Mouse (Mus musculus): Measurements from ENCODE around the gene Arpc1b. TPM values are rescaled to one million over a fixed set of nuclear protein-coding genes. Genes with fewer than 3 reads are reported as not detected.

The Arpc1b gene
- polyA plus RNA-seq, 1 experiment from 2014 or later = 49.3 TPM

GRCm38 (mm10) chr5:145104328-145104727 is 9.7 kb upstream of the Arpc1b start:
- no peaks in the 10 kb centered on the region for H3K9me3 ChIP-seq (ENCODE audit: control insufficient read depth, low read length)
- no peak overlapping the region for H3K4me2 ChIP-seq (replicated peaks; ENCODE audit: low read depth, low read length)
- 84% methylated on average over 9 of the region's 9 CpGs for WGBS
- no peak overlapping the region for H3K4me3 ChIP-seq (ENCODE audit: low read depth, low read length)
- no peaks in the 10 kb centered on the region for H3K4me1 ChIP-seq (replicated peaks; ENCODE audit: control insufficient read depth, insufficient read depth, low read length)
- H3K27ac ChIP-seq (ENCODE audit: low read depth, low read length) = no peak overlapping the region
- no peak overlapping the region for H3K9ac ChIP-seq (ENCODE audit: low read depth, low read length)
- no peaks in the 10 kb centered on the region for H3K27me3 ChIP-seq (ENCODE audit: control insufficient read depth, insufficient read depth, low read length)
- ATAC-seq (ENCODE audit: low FRiP score) (no peak), DNase-seq (ENCODE audit: low spot score) (no peak)
- peaks cover 18% of the 10 kb centered on the region for H3K36me3 ChIP-seq (ENCODE audit: control insufficient read depth, insufficient read depth, low read length)

GRCm38 (mm10) chr5:145105694-145106275 is 8.2 kb upstream of the Arpc1b start:
- no peak overlapping the region for H3K27ac ChIP-seq (ENCODE audit: low read depth, low read length)
- H3K36me3 ChIP-seq (ENCODE audit: control insufficient read depth, insufficient read depth, low read length) = peaks cover 14% of the 10 kb centered on the region
- H3K27me3 ChIP-seq (ENCODE audit: control insufficient read depth, insufficient read depth, low read length) = no peaks in the 10 kb centered on the region
- H3K4me3 ChIP-seq (ENCODE audit: low read depth, low read length) = no peak overlapping the region
- no peaks in the 10 kb centered on the region for H3K9me3 ChIP-seq (ENCODE audit: control insufficient read depth, low read length)
- no peak overlapping the region for H3K9ac ChIP-seq (ENCODE audit: low read depth, low read length)
- DNase-seq (ENCODE audit: low spot score) (no peak), ATAC-seq (ENCODE audit: low FRiP score) (no peak)
- H3K4me2 ChIP-seq (replicated peaks; ENCODE audit: low read depth, low read length) = no peak overlapping the region
- WGBS = 93% methylated on average over 9 of the region's 9 CpGs
- no peaks in the 10 kb centered on the region for H3K4me1 ChIP-seq (replicated peaks; ENCODE audit: control insufficient read depth, insufficient read depth, low read length)

- no peaks in the 10 kb centered on the region for H3K4me1 ChIP-seq (replicated peaks; ENCODE audit: control insufficient read depth, insufficient read depth, low read length)
- no peak overlapping the region for H3K27ac ChIP-seq (ENCODE audit: low read depth, low read length)
- no peak overlapping the region for H3K9ac ChIP-seq (ENCODE audit: low read depth, low read length)
- DNase-seq (ENCODE audit: low spot score) = no peak
- H3K36me3 ChIP-seq (ENCODE audit: control insufficient read depth, insufficient read depth, low read length) = peaks cover 3% of the 10 kb centered on the region
- ATAC-seq (ENCODE audit: low FRiP score) = no peak
- WGBS = 90% methylated on average over 6 of the region's 6 CpGs
- H3K4me3 ChIP-seq (ENCODE audit: low read depth, low read length) = no peak overlapping the region
- peaks cover 6% of the 10 kb centered on the region for H3K27me3 ChIP-seq (ENCODE audit: control insufficient read depth, insufficient read depth, low read length)
- H3K9me3 ChIP-seq (ENCODE audit: control insufficient read depth, low read length) = no peaks in the 10 kb centered on the region
- H3K4me2 ChIP-seq (replicated peaks; ENCODE audit: low read depth, low read length) = no peak overlapping the region
Observed at GRCm38 (mm10) chr5:145110401-145110800, 3.6 kb upstream of the Arpc1b start.

- WGBS = 81% methylated on average over 8 of the region's 8 CpGs
- Histone ChIP-seq H3K27me3 (ENCODE audit: control insufficient read depth, insufficient read depth, low read length) (peaks cover 6% of the 10 kb centered on the region), H3K4me2 (replicated peaks; ENCODE audit: low read depth, low read length) (no peak overlapping the region), H3K9ac (ENCODE audit: low read depth, low read length) (no peak overlapping the region), H3K4me3 (ENCODE audit: low read depth, low read length) (no peak overlapping the region), H3K36me3 (ENCODE audit: control insufficient read depth, insufficient read depth, low read length) (no peaks in the 10 kb centered on the region), H3K27ac (ENCODE audit: low read depth, low read length) (no peak overlapping the region), H3K9me3 (ENCODE audit: control insufficient read depth, low read length) (no peaks in the 10 kb centered on the region), H3K4me1 (replicated peaks; ENCODE audit: control insufficient read depth, insufficient read depth, low read length) (no peaks in the 10 kb centered on the region)
- DNase-seq (ENCODE audit: low spot score) = no peak
- no peak for ATAC-seq (ENCODE audit: low FRiP score)
Observed at GRCm38 (mm10) chr5:145112566-145112965, 1.4 kb upstream of the Arpc1b start.

- Histone ChIP-seq H3K27me3 (ENCODE audit: control insufficient read depth, insufficient read depth, low read length) (peaks cover 6% of the 10 kb centered on the region), H3K36me3 (ENCODE audit: control insufficient read depth, insufficient read depth, low read length) (no peaks in the 10 kb centered on the region), H3K4me3 (ENCODE audit: low read depth, low read length) (no peak overlapping the region), H3K4me1 (replicated peaks; ENCODE audit: control insufficient read depth, insufficient read depth, low read length) (no peaks in the 10 kb centered on the region), H3K9me3 (ENCODE audit: control insufficient read depth, low read length) (no peaks in the 10 kb centered on the region), H3K4me2 (replicated peaks; ENCODE audit: low read depth, low read length) (no peak overlapping the region), H3K9ac (ENCODE audit: low read depth, low read length) (no peak overlapping the region), H3K27ac (ENCODE audit: low read depth, low read length) (no peak overlapping the region)
- ATAC-seq (ENCODE audit: low FRiP score) (no peak), DNase-seq (ENCODE audit: low spot score) (no peak)
- 54% methylated on average over 2 of the region's 2 CpGs for WGBS
Observed at GRCm38 (mm10) chr5:145113416-145113815, 599 bp upstream of the Arpc1b start.

- H3K4me2 ChIP-seq (replicated peaks; ENCODE audit: low read depth, low read length) = peak overlapping the region; percentile 45
- no peak overlapping the region for H3K27ac ChIP-seq (ENCODE audit: low read depth, low read length)
- 19% methylated on average over 40 of the region's 40 CpGs for WGBS
- peak overlapping the region; percentile 38 for H3K4me3 ChIP-seq (ENCODE audit: low read depth, low read length)
- peaks cover 6% of the 10 kb centered on the region for H3K27me3 ChIP-seq (ENCODE audit: control insufficient read depth, insufficient read depth, low read length)
- ATAC-seq (ENCODE audit: low FRiP score) = no peak
- no peaks in the 10 kb centered on the region for H3K36me3 ChIP-seq (ENCODE audit: control insufficient read depth, insufficient read depth, low read length)
- H3K4me1 ChIP-seq (replicated peaks; ENCODE audit: control insufficient read depth, insufficient read depth, low read length) = no peaks in the 10 kb centered on the region
- peak; percentile 39 for DNase-seq (ENCODE audit: low spot score)
- no peaks in the 10 kb centered on the region for H3K9me3 ChIP-seq (ENCODE audit: control insufficient read depth, low read length)
- peak overlapping the region; percentile 42; the same call in 1 of the 2 replicates for H3K9ac ChIP-seq (ENCODE audit: low read depth, low read length)
Observed at GRCm38 (mm10) chr5:145114606-145115473, 825 bp downstream of the Arpc1b start.

- 93% methylated on average over 5 of the region's 5 CpGs for WGBS
Observed at GRCm38 (mm10) chr5:145115736-145116135, 1.7 kb downstream of the Arpc1b start.

GRCm38 (mm10) chr5:145116316-145116715 is 2.3 kb downstream of the Arpc1b start:
- Histone ChIP-seq H3K36me3 (ENCODE audit: control insufficient read depth, insufficient read depth, low read length) (no peaks in the 10 kb centered on the region), H3K4me3 (ENCODE audit: low read depth, low read length) (no peak overlapping the region), H3K9ac (ENCODE audit: low read depth, low read length) (no peak overlapping the region), H3K4me2 (replicated peaks; ENCODE audit: low read depth, low read length) (no peak overlapping the region), H3K27me3 (ENCODE audit: control insufficient read depth, insufficient read depth, low read length) (peaks cover 6% of the 10 kb centered on the region), H3K27ac (ENCODE audit: low read depth, low read length) (no peak overlapping the region), H3K4me1 (replicated peaks; ENCODE audit: control insufficient read depth, insufficient read depth, low read length) (no peaks in the 10 kb centered on the region), H3K9me3 (ENCODE audit: control insufficient read depth, low read length) (no peaks in the 10 kb centered on the region)
- DNase-seq (ENCODE audit: low spot score) (no peak), ATAC-seq (ENCODE audit: low FRiP score) (no peak)
- 56% methylated on average over 4 of the region's 4 CpGs for WGBS

More at GRCm38 (mm10) chr5:145115736-145116135, 1.7 kb downstream of the Arpc1b start:
- Histone ChIP-seq H3K9ac (ENCODE audit: low read depth, low read length) (no peak overlapping the region), H3K36me3 (ENCODE audit: control insufficient read depth, insufficient read depth, low read length) (no peaks in the 10 kb centered on the region), H3K4me3 (ENCODE audit: low read depth, low read length) (no peak overlapping the region), H3K4me1 (replicated peaks; ENCODE audit: control insufficient read depth, insufficient read depth, low read length) (no peaks in the 10 kb centered on the region), H3K27me3 (ENCODE audit: control insufficient read depth, insufficient read depth, low read length) (peaks cover 6% of the 10 kb centered on the region), H3K27ac (ENCODE audit: low read depth, low read length) (no peak overlapping the region), H3K4me2 (replicated peaks; ENCODE audit: low read depth, low read length) (no peak overlapping the region), H3K9me3 (ENCODE audit: control insufficient read depth, low read length) (no peaks in the 10 kb centered on the region)
- no peak for ATAC-seq (ENCODE audit: low FRiP score)
- DNase-seq (ENCODE audit: low spot score) = no peak

- Histone ChIP-seq H3K27me3 (ENCODE audit: control insufficient read depth, insufficient read depth, low read length) (peaks cover 6% of the 10 kb centered on the region), H3K36me3 (ENCODE audit: control insufficient read depth, insufficient read depth, low read length) (no peaks in the 10 kb centered on the region), H3K9ac (ENCODE audit: low read depth, low read length) (no peak overlapping the region), H3K27ac (ENCODE audit: low read depth, low read length) (no peak overlapping the region), H3K4me2 (replicated peaks; ENCODE audit: low read depth, low read length) (no peak overlapping the region), H3K4me3 (ENCODE audit: low read depth, low read length) (no peak overlapping the region; the same call in 1 of the 2 replicates), H3K9me3 (ENCODE audit: control insufficient read depth, low read length) (no peaks in the 10 kb centered on the region), H3K4me1 (replicated peaks; ENCODE audit: control insufficient read depth, insufficient read depth, low read length) (no peaks in the 10 kb centered on the region)
- no peak for ATAC-seq (ENCODE audit: low FRiP score)
- 39% methylated on average over 10 of the region's 10 CpGs for WGBS
- peak; percentile 69 for DNase-seq (ENCODE audit: low spot score)
Observed at GRCm38 (mm10) chr5:145116916-145117315, 2.9 kb downstream of the Arpc1b start.
